Mouse (Mus musculus): ENCODE measurements around the gene Gmpr.

The Gmpr gene

GRCm38 (mm10) chr13:45600443-45600842 is 93.2 kb downstream of the Gmpr start:
- DNase-seq (ENCODE audit: low spot score in 2 of 2) = no peak
